Mouse (Mus musculus): ENCODE data around the gene Rpl26. TPM values are rescaled to one million over a fixed set of nuclear protein-coding genes. Genes with fewer than 3 reads are reported as not detected.

The Rpl26 gene
- polyA plus RNA-seq, 1 experiment, result 1,839 TPM

DNA sequence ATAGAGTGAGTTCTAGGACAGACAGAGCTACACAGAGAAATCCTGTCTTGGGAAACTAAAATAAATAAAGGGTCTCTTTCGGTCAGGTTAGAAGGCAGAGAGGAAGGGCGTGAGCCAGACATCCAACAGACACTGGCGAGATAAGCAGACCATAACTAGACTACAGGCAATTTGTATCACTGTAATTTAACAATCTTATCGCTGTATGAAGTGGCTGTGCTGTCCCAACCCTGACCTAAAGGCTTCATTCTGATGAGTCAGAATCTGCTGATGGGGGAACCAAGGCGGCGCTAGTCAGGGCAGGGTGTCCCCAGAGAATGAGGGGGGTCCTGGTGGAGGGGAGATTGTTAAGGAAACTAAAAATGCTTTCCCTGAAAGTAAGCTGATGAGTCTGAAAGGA, 2.6 kb upstream of the Rpl26 start:
- H3K4me1 ChIP-seq (ENCODE audit: control insufficient read depth, insufficient read depth, low read length), result no peaks in the 10 kb centered on the region
- no peak overlapping the region for H3K27ac ChIP-seq (ENCODE audit: insufficient read depth, low read length)
- no peak overlapping the region for H3K4me3 ChIP-seq (ENCODE audit: insufficient read depth, low read length)
- TF ChIP-seq CTCF (IDR thresholded peaks at IDR 0.05; ENCODE audit: extremely low read depth, insufficient read depth, low read length) (no peak), POLR2A (IDR thresholded peaks at IDR 0.05; ENCODE audit: extremely low read depth, insufficient read depth, low read length) (no peak)

GRCm38 (mm10) chr11:68899815-68900214, 1.6 kb upstream of the Rpl26 start:
- Histone ChIP-seq H3K27ac (ENCODE audit: insufficient read depth, low read length) (no peak overlapping the region), H3K4me1 (ENCODE audit: control insufficient read depth, insufficient read depth, low read length) (no peaks in the 10 kb centered on the region), H3K4me3 (ENCODE audit: insufficient read depth, low read length) (no peak overlapping the region)
- TF ChIP-seq CTCF (IDR thresholded peaks at IDR 0.05; ENCODE audit: extremely low read depth, insufficient read depth, low read length), result no peak
- TF ChIP-seq POLR2A (IDR thresholded peaks at IDR 0.05; ENCODE audit: extremely low read depth, insufficient read depth, low read length), result no peak

DNA sequence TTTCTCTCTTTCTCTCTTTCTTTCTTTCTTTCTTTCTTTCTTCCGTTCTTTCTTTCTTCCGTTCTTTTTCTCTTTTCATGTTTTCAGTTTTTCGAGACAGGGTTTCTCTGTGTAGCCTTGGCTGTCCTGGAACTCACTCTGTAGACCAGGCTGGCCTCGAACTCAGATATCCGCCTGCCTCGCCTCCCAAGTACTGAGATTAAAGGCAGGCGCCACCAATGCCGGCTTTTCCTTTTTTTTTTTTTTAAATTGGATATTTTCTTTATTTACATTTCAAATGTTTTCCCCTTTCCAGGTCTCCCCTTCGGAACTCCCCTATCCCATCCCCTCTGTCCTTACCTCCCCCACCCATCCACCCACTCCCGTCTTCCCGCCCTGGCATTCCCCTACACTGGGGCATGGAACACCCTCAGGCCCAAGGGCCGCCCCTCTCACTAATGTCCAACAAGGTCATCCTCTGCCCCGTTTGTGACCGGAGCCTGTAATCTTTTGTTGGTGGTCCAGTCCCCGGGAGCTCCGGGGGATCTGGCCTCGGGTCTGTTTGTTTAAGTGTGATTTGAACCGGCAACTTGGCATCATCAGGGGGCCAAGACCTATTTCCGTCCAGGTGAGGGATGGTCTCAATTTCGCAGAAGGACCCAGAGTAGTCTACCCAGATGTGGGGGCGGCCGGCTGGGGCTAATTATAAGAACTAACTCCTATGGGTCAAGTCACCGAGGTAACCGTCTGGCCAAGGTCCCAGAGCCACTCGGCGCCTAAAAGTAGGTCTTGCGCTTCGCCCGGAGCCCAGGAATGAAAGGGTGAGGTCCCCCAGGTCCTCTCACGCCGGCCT, 648 bp upstream of the Rpl26 start:
- no peak for TF ChIP-seq POLR2A (IDR thresholded peaks at IDR 0.05; ENCODE audit: extremely low read depth, insufficient read depth, low read length)
- TF ChIP-seq CTCF (IDR thresholded peaks at IDR 0.05; ENCODE audit: extremely low read depth, insufficient read depth, low read length), result no peak
- Histone ChIP-seq H3K27ac (ENCODE audit: insufficient read depth, low read length) (no peak overlapping the region), H3K4me1 (ENCODE audit: control insufficient read depth, insufficient read depth, low read length) (no peaks in the 10 kb centered on the region), H3K4me3 (ENCODE audit: insufficient read depth, low read length) (peak overlapping the region; percentile 66)

- no peak overlapping the region for H3K27ac ChIP-seq (ENCODE audit: insufficient read depth, low read length)
- TF ChIP-seq CTCF (IDR thresholded peaks at IDR 0.05; ENCODE audit: extremely low read depth, insufficient read depth, low read length) (no peak), POLR2A (IDR thresholded peaks at IDR 0.05; ENCODE audit: extremely low read depth, insufficient read depth, low read length) (no peak)
These were observed 623 bp downstream of the Rpl26 start for GRCm38 (mm10) chr11:68902047-68902364.

GRCm38 (mm10) chr11:68902367-68902766, 984 bp downstream of the Rpl26 start:
- H3K4me3 ChIP-seq (ENCODE audit: insufficient read depth, low read length), result peak overlapping the region; percentile 66
- H3K4me1 ChIP-seq (ENCODE audit: control insufficient read depth, insufficient read depth, low read length), result no peaks in the 10 kb centered on the region
- no peak overlapping the region for H3K27ac ChIP-seq (ENCODE audit: insufficient read depth, low read length)
- no peak for TF ChIP-seq CTCF (IDR thresholded peaks at IDR 0.05; ENCODE audit: extremely low read depth, insufficient read depth, low read length)
- TF ChIP-seq POLR2A (IDR thresholded peaks at IDR 0.05; ENCODE audit: extremely low read depth, insufficient read depth, low read length), result no peak

More at GRCm38 (mm10) chr11:68902047-68902364, 623 bp downstream of the Rpl26 start:
- H3K4me1 ChIP-seq (ENCODE audit: control insufficient read depth, insufficient read depth, low read length), result no peaks in the 10 kb centered on the region
- peak overlapping the region; percentile 66 for H3K4me3 ChIP-seq (ENCODE audit: insufficient read depth, low read length)

DNA sequence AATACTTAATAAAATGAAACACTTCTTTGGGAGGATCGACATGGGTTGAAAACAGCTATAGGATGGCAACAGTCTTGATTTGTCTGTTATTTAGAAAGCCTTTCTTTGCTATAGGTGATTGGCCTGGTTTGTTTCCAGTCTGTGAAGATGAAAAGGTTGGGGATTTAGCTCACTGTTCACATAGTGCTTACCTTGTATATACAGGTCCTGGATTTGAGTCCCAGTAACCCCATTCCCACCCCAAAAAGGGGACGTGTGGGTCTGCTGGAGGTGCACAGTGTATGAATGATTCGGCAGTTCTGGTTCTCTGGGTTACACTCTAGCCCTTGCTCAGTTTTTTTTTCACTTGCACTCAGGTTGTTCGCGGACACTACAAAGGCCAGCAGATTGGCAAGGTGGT, 1.4 kb downstream of the Rpl26 start:
- H3K4me3 ChIP-seq (ENCODE audit: insufficient read depth, low read length), result no peak overlapping the region
- no peaks in the 10 kb centered on the region for H3K4me1 ChIP-seq (ENCODE audit: control insufficient read depth, insufficient read depth, low read length)
- no peak for TF ChIP-seq POLR2A (IDR thresholded peaks at IDR 0.05; ENCODE audit: extremely low read depth, insufficient read depth, low read length)
- TF ChIP-seq CTCF (IDR thresholded peaks at IDR 0.05; ENCODE audit: extremely low read depth, insufficient read depth, low read length), result no peak

GRCm38 (mm10) chr11:68903775-68904174, 2.4 kb downstream of the Rpl26 start:
- TF ChIP-seq POLR2A (IDR thresholded peaks at IDR 0.05; ENCODE audit: extremely low read depth, insufficient read depth, low read length) (no peak), CTCF (IDR thresholded peaks at IDR 0.05; ENCODE audit: extremely low read depth, insufficient read depth, low read length) (no peak)
- Histone ChIP-seq H3K4me1 (ENCODE audit: control insufficient read depth, insufficient read depth, low read length) (no peaks in the 10 kb centered on the region), H3K27ac (ENCODE audit: insufficient read depth, low read length) (no peak overlapping the region), H3K4me3 (ENCODE audit: insufficient read depth, low read length) (no peak overlapping the region)

More for the DNA sequence above, 1.4 kb downstream of the Rpl26 start:
- H3K27ac ChIP-seq (ENCODE audit: insufficient read depth, low read length), result no peak overlapping the region

DNA sequence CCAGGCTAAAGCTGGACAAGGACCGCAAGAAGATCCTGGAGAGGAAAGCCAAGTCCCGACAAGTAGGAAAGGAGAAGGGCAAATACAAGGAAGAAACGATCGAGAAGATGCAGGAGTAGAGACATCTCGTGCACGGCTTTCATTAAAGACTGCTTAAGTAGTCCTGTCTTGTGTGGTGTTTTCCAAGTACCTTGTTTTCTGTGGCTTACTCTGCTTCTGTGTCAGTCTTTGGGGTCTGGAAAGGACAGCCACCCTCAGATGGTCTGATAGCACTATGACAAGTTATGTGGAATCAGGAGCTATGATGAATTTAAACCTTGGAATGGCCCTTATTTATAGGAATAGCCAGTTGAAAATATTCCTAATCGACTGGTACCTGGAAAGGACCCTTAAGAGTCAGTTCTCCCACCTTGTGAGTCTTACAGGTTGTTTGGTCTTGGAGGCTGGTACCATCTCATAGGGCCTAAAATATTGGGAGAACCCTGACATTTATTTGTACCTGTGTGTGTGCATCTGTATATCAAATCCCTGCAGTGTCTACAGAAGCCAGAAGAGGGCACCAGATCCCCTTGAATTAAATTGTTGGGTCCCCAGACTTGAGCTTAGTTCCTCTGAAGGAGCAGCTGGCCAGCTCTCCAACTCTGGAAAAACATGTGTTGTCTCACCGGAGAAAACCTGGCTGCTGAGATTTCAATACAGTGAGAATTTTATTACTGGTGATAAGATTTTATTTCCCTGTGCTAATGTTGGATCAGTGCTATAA, 3.2 kb downstream of the Rpl26 start:
- Histone ChIP-seq H3K4me3 (ENCODE audit: insufficient read depth, low read length) (no peak overlapping the region), H3K4me1 (ENCODE audit: control insufficient read depth, insufficient read depth, low read length) (no peaks in the 10 kb centered on the region), H3K27ac (ENCODE audit: insufficient read depth, low read length) (no peak overlapping the region)
- no peak for TF ChIP-seq POLR2A (IDR thresholded peaks at IDR 0.05; ENCODE audit: extremely low read depth, insufficient read depth, low read length)
- peak; percentile 59 for TF ChIP-seq CTCF (IDR thresholded peaks at IDR 0.05; ENCODE audit: extremely low read depth, insufficient read depth, low read length)

GRCm38 (mm10) chr11:68905138-68905531, 3.8 kb downstream of the Rpl26 start:
- Histone ChIP-seq H3K4me3 (ENCODE audit: insufficient read depth, low read length) (no peak overlapping the region), H3K4me1 (ENCODE audit: control insufficient read depth, insufficient read depth, low read length) (no peaks in the 10 kb centered on the region), H3K27ac (ENCODE audit: insufficient read depth, low read length) (no peak overlapping the region)
- no peak for TF ChIP-seq CTCF (IDR thresholded peaks at IDR 0.05; ENCODE audit: extremely low read depth, insufficient read depth, low read length)

Data from cortical plate, adult 2 months (tissue).